Mouse (Mus musculus) C2C12 (cell line): ENCODE measurements around the gene Bbs7.

Experiments
- CTCF ChIP-seq: IDR thresholded peaks from one replicate; pipeline ENCODE4 v1.5.1; 2011; ENCODE audit not compliant: control insufficient read depth, insufficient read depth, insufficient read length
- USF1 ChIP-seq: IDR thresholded peaks from one replicate; pipeline ENCODE4 v1.6.1; 2011; ENCODE audit warnings: low read depth, mild to moderate bottlenecking, control low read depth, moderate library complexity

- no peak for TF ChIP-seq CTCF
- no peak for TF ChIP-seq USF1
These were observed 31.4 kb upstream of the Bbs7 start for GRCm38 (mm10) chr3:36644554-36645244.
